Mouse (Mus musculus): ENCODE results near the gene Elf2. TPM values are rescaled to one million over a fixed set of nuclear protein-coding genes. Genes with fewer than 3 reads are reported as not detected.

The Elf2 gene
- polyA plus RNA-seq, 1 experiment from 2014 or later: 22.3 TPM

DNA sequence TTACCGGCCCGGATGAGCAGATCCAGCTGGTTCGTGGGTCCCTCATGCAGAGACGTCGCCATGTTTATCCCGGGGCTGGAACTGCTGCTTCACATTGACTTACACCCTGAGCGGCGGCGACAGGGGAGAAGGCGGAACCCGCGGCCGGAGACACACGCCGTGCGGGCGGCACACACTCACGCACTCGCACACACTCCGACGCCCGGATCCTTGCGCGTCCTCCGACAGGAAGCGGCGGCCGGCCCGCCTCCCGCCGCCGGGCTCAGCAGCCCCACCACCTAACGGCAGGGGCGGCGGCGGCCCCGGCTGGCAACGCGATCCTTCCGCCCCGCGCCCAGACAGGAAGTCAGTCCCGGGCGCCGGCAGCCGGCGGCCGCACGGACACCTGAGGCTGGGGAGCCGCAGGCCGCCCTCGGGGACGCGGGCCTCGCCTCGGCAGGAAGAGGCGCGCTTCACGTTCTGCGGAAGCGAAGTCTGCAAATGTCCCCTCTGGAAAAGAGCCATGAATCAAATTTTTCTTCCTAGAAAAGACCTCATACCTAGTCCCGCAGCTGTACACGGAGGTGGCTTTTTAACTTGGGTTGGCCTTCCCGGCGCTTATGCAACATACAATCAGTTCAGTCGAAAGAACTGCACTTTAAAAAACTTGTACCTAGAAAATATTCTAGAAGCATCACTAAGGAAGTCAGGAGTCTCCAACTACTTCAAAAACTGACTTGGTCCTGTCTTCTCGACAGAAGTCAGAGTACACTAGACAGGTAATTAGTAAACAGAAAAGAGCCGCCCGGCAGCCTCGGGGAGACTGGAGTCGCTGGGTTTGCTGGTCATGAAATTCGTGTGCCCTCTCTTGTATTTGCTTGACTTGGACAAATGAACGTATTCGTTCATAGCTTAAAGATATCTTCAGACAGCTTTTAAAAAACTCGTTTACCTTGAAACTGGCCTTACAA lies 63.0 kb downstream of the Elf2 start:
- Histone ChIP-seq H3K36me3 (replicated peaks) (peaks cover 5% of the 10 kb centered on the region; the same call in 1 of the 2 replicates), H3K27me3 (no peaks in the 10 kb centered on the region), H3K27ac (replicated peaks) (peak overlapping the region; percentile 94), H3K4me2 (peak overlapping the region; percentile 92), H3K4me3 (replicated peaks) (peak overlapping the region; percentile 89), H3K9me3 (replicated peaks) (no peaks in the 10 kb centered on the region), H3K4me1 (replicated peaks) (peaks cover 43% of the 10 kb centered on the region), H3K9ac (peak overlapping the region; percentile 91)
- WGBS (ENCODE audit: insufficient replicate concordance): under 1% methylated on average over 75 of the region's 75 CpGs
- peak; percentile 59 for ATAC-seq (ENCODE audit: insufficient read depth)

DNA sequence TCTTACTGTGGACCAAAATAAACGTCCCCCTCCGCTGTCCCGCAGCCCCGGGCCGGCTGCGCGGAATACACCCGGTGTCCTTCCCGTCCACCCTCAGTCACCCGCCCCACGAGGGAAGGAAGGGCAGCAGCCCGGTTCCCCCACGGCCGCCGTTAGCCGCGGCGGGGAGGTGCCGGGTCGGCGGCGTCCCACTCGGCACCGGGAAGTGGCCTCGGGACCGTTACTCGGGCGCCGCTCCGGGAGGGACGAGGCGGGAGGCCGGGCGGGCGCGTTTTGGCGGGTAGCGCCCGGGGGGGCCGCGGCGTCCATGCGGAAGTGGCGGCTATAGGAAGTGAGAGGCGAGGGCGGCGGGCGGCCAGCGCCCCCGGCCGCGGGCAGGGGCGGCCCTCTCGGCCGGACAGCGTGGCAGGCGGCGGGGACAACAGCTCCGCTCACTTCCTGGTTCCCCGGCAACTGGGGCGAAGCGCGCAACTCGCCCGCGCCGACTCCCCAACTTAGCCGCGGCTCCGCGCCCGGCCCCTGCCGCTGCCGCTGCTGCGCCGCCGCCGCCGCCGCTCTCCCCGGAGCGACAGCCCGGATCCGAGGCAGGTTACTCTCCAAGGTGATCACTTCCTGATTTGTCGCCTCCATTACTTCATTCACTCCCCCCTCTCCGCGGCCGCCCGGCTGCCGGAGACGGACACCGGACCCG lies 63.9 kb downstream of the Elf2 start:
- Histone ChIP-seq H3K36me3 (replicated peaks) (peaks cover 5% of the 10 kb centered on the region; the same call in 1 of the 2 replicates), H3K9me3 (replicated peaks) (no peaks in the 10 kb centered on the region), H3K4me2 (peak overlapping the region; percentile 92), H3K4me1 (replicated peaks) (peaks cover 46% of the 10 kb centered on the region), H3K9ac (peak overlapping the region; percentile 91), H3K27me3 (no peaks in the 10 kb centered on the region), H3K4me3 (replicated peaks) (peak overlapping the region; percentile 89), H3K27ac (replicated peaks) (peak overlapping the region; percentile 94)
- ATAC-seq (ENCODE audit: insufficient read depth): peak; percentile 26; the same call in 1 of the 2 replicates
- WGBS (ENCODE audit: insufficient replicate concordance): under 1% methylated on average over 82 of the region's 93 CpGs

- H3K4me1 ChIP-seq (replicated peaks): peaks cover 45% of the 10 kb centered on the region
- H3K36me3 ChIP-seq (replicated peaks): peaks cover 5% of the 10 kb centered on the region; the same call in 1 of the 2 replicates
- no peaks in the 10 kb centered on the region for H3K27me3 ChIP-seq
- H3K9ac ChIP-seq: peak overlapping the region; percentile 91
- H3K4me3 ChIP-seq (replicated peaks): peak overlapping the region; percentile 89
- no peaks in the 10 kb centered on the region for H3K9me3 ChIP-seq (replicated peaks)
- peak overlapping the region; percentile 92 for H3K4me2 ChIP-seq
- ATAC-seq (ENCODE audit: insufficient read depth): peak; percentile 93
- under 1% methylated on average over 33 of the region's 33 CpGs for WGBS (ENCODE audit: insufficient replicate concordance)
- H3K27ac ChIP-seq (replicated peaks): peak overlapping the region; percentile 94
Measured at GRCm38 (mm10) chr3:51275956-51276398, 64.5 kb downstream of the Elf2 start.

- H3K4me3 ChIP-seq (replicated peaks): no peak overlapping the region
- WGBS (ENCODE audit: insufficient replicate concordance): 57% methylated on average over 12 of the region's 12 CpGs
- peaks cover 21% of the 10 kb centered on the region for H3K36me3 ChIP-seq (replicated peaks)
- H3K4me1 ChIP-seq (replicated peaks): peaks cover 16% of the 10 kb centered on the region
- no peak overlapping the region for H3K27ac ChIP-seq (replicated peaks)
- no peaks in the 10 kb centered on the region for H3K9me3 ChIP-seq (replicated peaks)
- H3K4me2 ChIP-seq: no peak overlapping the region
- no peak overlapping the region for H3K9ac ChIP-seq
- ATAC-seq (ENCODE audit: insufficient read depth): no peak
- H3K27me3 ChIP-seq: no peaks in the 10 kb centered on the region
Measured at GRCm38 (mm10) chr3:51270069-51270817, 70.2 kb downstream of the Elf2 start.

DNA sequence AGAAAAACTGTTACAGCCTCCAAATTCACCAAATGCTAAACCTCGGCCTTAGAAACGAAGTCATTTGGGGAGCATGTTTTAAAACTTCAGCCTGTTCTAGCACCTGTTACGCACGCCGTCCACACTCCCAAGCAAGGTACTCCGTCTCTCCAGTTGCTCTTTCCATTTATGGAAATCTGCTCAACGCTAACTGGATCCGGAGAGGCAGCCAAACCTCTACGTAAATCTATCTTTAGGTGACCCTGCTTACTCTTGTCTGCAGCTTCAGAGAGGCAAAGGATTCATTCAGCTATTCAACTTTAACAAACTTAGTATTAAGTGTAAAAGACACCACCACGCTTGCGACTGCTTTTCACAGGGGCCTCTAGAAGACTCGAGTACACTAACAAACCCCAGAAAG lies 72.0 kb downstream of the Elf2 start:
- Histone ChIP-seq H3K9me3 (replicated peaks) (no peaks in the 10 kb centered on the region), H3K4me3 (replicated peaks) (no peak overlapping the region), H3K9ac (no peak overlapping the region), H3K27me3 (no peaks in the 10 kb centered on the region), H3K36me3 (replicated peaks) (peaks cover 38% of the 10 kb centered on the region), H3K27ac (replicated peaks) (no peak overlapping the region), H3K4me2 (no peak overlapping the region), H3K4me1 (replicated peaks) (0 out of 2 replicates have a peak, but pooled peaks cover 10% of the 10 kb centered on the region)
- ATAC-seq (ENCODE audit: insufficient read depth): no peak
- WGBS (ENCODE audit: insufficient replicate concordance): 83% methylated on average over 12 of the region's 12 CpGs

- no peaks in the 10 kb centered on the region for H3K4me1 ChIP-seq (replicated peaks)
- no peaks in the 10 kb centered on the region for H3K9me3 ChIP-seq (replicated peaks)
- no peaks in the 10 kb centered on the region for H3K27me3 ChIP-seq
- H3K4me2 ChIP-seq: no peak overlapping the region
- no peak overlapping the region for H3K27ac ChIP-seq (replicated peaks)
- peaks cover 86% of the 10 kb centered on the region for H3K36me3 ChIP-seq (replicated peaks)
- ATAC-seq (ENCODE audit: insufficient read depth): no peak
- H3K9ac ChIP-seq: no peak overlapping the region
- H3K4me3 ChIP-seq (replicated peaks): no peak overlapping the region
- 86% methylated on average over 8 of the region's 8 CpGs for WGBS (ENCODE audit: insufficient replicate concordance)
Measured at GRCm38 (mm10) chr3:51262942-51263341, 77.5 kb downstream of the Elf2 start.

DNA sequence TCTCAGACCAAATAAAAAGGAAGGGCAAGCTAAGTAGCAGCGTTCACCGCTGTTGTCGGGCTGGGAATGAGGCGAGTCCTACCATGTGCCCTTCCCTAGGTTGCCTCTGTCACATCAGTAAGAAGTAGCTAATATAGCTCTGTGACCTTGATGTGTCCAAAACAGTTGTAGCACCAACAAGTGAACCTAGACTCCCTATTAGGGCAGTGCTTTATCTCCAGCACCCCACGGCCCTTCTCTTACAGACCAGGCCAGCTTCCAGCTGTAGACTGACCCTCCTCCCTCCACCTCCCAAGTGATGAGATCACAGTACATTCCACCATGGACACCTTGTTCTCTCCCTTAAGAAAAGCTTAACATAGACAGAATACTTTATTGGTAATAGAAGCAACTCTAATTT lies 82.4 kb downstream of the Elf2 start:
- H3K27ac ChIP-seq (replicated peaks): no peak overlapping the region
- no peak overlapping the region for H3K4me3 ChIP-seq (replicated peaks)
- H3K4me1 ChIP-seq (replicated peaks): no peaks in the 10 kb centered on the region
- H3K9me3 ChIP-seq (replicated peaks): no peaks in the 10 kb centered on the region
- no peak for ATAC-seq (ENCODE audit: insufficient read depth)
- no peaks in the 10 kb centered on the region for H3K27me3 ChIP-seq
- H3K4me2 ChIP-seq: no peak overlapping the region
- WGBS (ENCODE audit: insufficient replicate concordance): 85% methylated on average over 5 of the region's 5 CpGs
- peaks cover 97% of the 10 kb centered on the region for H3K36me3 ChIP-seq (replicated peaks)
- H3K9ac ChIP-seq: no peak overlapping the region

GRCm38 (mm10) chr3:51256450-51256849 lies 84.0 kb downstream of the Elf2 start:
- ATAC-seq (ENCODE audit: insufficient read depth): no peak
- WGBS (ENCODE audit: insufficient replicate concordance): 87% methylated on average over 12 of the region's 12 CpGs
- Histone ChIP-seq H3K4me1 (replicated peaks) (no peaks in the 10 kb centered on the region), H3K9me3 (replicated peaks) (no peaks in the 10 kb centered on the region), H3K9ac (no peak overlapping the region), H3K4me2 (no peak overlapping the region), H3K27me3 (no peaks in the 10 kb centered on the region), H3K27ac (replicated peaks) (no peak overlapping the region), H3K4me3 (replicated peaks) (no peak overlapping the region), H3K36me3 (replicated peaks) (peaks cover 97% of the 10 kb centered on the region)

DNA sequence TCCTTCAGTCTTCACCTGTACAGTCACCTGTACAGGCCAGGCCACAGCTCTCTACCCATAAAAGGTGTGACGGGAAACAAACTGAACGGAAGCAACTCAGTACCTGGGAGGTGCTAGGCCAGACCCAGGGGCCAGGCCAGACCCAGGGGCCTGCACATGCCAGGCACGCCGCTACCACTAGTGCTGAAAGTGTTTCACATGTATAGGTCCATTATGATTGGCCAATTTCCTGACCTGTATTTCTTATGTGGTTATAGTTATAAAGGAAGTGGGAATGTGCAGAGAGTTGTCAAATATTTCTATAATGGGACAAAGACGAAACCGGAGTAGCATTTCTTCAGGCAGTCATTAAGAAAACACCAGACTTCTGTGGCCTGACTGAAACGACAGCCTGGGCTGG lies 85.7 kb downstream of the Elf2 start:
- H3K4me1 ChIP-seq (replicated peaks): no peaks in the 10 kb centered on the region
- no peak for ATAC-seq (ENCODE audit: insufficient read depth)
- no peak overlapping the region for H3K9ac ChIP-seq
- no peak overlapping the region for H3K4me2 ChIP-seq
- H3K27me3 ChIP-seq: no peaks in the 10 kb centered on the region
- H3K9me3 ChIP-seq (replicated peaks): no peaks in the 10 kb centered on the region
- H3K36me3 ChIP-seq (replicated peaks): peaks cover 96% of the 10 kb centered on the region
- no peak overlapping the region for H3K4me3 ChIP-seq (replicated peaks)
- no peak overlapping the region for H3K27ac ChIP-seq (replicated peaks)
- 84% methylated on average over 7 of the region's 7 CpGs for WGBS (ENCODE audit: insufficient replicate concordance)

DNA sequence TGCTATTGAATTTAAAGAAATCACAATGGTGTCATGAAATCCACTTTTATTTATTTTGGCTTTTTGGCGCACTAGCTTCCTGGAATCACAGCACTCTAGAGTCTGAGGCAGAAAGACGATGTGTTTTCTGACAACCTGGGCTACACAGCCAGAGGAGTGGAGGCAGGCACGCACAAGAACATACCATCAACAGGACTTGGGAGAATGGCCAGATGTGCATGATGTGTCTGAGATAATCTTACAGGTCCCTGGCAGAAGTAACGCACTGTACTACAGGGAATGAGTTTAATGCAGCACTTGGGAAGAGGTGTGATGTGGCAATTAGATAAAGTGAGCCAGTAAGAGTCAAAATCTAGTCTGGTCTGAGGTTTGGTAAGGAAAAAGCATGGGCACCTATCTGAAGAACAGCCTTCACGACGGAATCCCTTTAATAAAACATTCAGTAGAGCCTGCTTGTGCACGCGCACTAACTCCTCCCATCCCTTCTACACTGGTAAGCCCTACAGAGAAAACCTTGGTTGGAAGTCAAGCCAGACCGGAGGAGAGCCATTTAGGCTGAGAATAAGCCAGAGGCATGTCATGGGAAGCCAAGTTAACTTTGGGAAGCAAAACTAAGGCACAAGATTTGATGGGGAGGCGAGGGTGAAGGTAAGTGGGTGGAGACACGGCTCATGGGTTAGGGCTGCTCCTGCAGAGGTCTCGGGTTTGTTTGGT lies 87.6 kb downstream of the Elf2 start:
- 82% methylated on average over 12 of the region's 12 CpGs for WGBS (ENCODE audit: insufficient replicate concordance)
- Histone ChIP-seq H3K4me1 (replicated peaks) (no peaks in the 10 kb centered on the region), H3K27ac (replicated peaks) (no peak overlapping the region), H3K27me3 (no peaks in the 10 kb centered on the region), H3K4me3 (replicated peaks) (no peak overlapping the region), H3K36me3 (replicated peaks) (peaks cover 98% of the 10 kb centered on the region), H3K9ac (no peak overlapping the region), H3K4me2 (no peak overlapping the region), H3K9me3 (replicated peaks) (no peaks in the 10 kb centered on the region)
- ATAC-seq (ENCODE audit: insufficient read depth): no peak

Measured in liver, embryonic 15.5 days (tissue).